Mouse (Mus musculus) erythroblast, embryonic 14.5 days (primary cell): ENCODE data around the gene Tns3.

Experiments
- GATA1 ChIP-seq: IDR thresholded peaks from 2 replicates; pipeline ENCODE4 v1.6.1; 2012; ENCODE audit warnings: low read length, inconsistent platforms, mixed read lengths
- TAL1 ChIP-seq: IDR thresholded peaks from 3 replicates; pipeline ENCODE4 v1.6.1; 2012; ENCODE audit warnings: low read length, inconsistent platforms, mixed read lengths

DNA sequence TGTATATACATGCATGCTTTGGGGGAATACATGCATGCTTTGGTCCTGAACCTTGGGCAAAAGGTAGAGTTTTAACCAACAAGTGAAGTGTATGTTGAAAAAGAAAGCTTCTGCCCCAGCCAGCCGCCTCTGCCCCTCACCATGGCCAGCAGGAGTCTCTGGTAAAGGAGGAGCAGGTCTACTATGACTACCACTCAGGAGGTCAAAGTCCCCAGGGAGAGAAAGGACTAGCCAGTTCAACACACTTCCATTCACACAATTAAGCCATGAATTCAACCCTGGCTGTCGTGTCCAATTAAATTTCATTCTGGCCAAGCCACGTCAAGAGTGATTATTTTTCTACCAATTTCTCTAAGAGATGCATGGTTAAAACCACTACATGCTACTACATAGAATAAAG lies 81.2 kb downstream of the Tns3 start:
- TF ChIP-seq GATA1 = no peak
- TF ChIP-seq TAL1 = no peak
